Mouse (Mus musculus) liver, postnatal 0 days (tissue): ENCODE measurements around the gene Ccdc73.

Experiments
- CTCF ChIP-seq: sonication (generic); IDR thresholded peaks from 2 replicates; pipeline ENCODE4 v1.5.1; 2016; ENCODE audit warnings: antibody characterized with exemption, low read depth
- EP300 ChIP-seq: IDR thresholded peaks from 2 replicates; pipeline ENCODE4 v1.6.1; 2016; ENCODE audit warnings: antibody characterized with exemption, low read depth, mild to moderate bottlenecking

- TF ChIP-seq EP300: no peak
- no peak for TF ChIP-seq CTCF
These were observed 26.6 kb upstream of the Ccdc73 start for GRCm38 (mm10) chr2:104840974-104841373.
